Mouse (Mus musculus) embryonic fibroblast, embryonic 13.5 days (primary cell): ENCODE results near the gene Gm44596.

Source experiments
- CTCF ChIP-seq: IDR thresholded peaks from 2 replicates; pipeline ENCODE4 v1.5.1; 2011; ENCODE audit warnings: mild to moderate bottlenecking, control low read depth, low read length, moderate library complexity, borderline replicate concordance; ENCODE audit not compliant: insufficient read depth
- POLR2A ChIP-seq: IDR thresholded peaks from 2 replicates; pipeline ENCODE4 v1.6.1; 2011; ENCODE audit warnings: low read depth, mild to moderate bottlenecking, control low read depth, low read length, moderate library complexity

DNA sequence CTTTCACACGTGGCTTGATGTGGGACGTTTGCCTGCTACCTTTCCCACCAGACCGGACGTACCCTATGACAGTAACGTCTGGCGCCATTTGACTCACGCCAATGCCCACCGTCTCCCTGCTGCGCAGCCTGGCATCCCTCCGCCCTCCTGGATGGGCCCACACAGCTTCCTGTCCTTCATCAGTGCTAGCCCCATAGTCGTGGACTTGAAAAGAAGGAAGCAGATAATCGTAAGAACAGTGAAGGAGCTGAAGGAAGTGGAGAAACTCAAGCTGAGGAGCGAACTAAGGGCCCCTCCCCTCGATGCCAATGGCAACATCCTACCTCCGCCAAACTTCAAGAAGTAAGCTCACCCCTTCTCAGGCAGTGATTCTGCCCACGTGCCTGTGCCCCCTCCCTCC is 4.3 kb downstream of the Gm44596 start:
- no peak for TF ChIP-seq POLR2A
- TF ChIP-seq CTCF: no peak
